Mouse (Mus musculus) lung, postnatal 0 days (tissue): ENCODE results near the gene Cited4. TPM values are rescaled to one million over a fixed set of nuclear protein-coding genes. Genes with fewer than 3 reads are reported as not detected.
A peak's percentile ranks its signal among the peaks of the same experiment; 100 is the strongest.

Source experiments
- ATAC-seq: fragments of 200-750 bp; cut with Nextera tagmentation; 2 replicates; pipeline ENCODE4 v1.8.0; 2017; ENCODE audit warnings: moderate library complexity
- DNase-seq: peaks from one replicate; pipeline ENCODE4 v3.0.0-alpha.2; 2016; ENCODE audit warnings: low spot score
- H3K27ac ChIP-seq: fragments of 300-500 bp; sonication (generic); 2 replicates; pipeline ENCODE4 v1.5.1; 2014; ENCODE audit warnings: antibody characterized with exemption, mild to moderate bottlenecking, low read length, mixed read lengths
- H3K27me3 ChIP-seq: fragments of 300-500 bp; sonication (generic); replicated peaks from 2 replicates; pipeline ENCODE4 v1.6.1; 2014; ENCODE audit warnings: low read length, mixed read lengths; ENCODE audit not compliant: insufficient read depth
- H3K36me3 ChIP-seq: fragments of 300-500 bp; sonication (generic); 2 replicates; pipeline ENCODE4 v1.6.1; 2014; ENCODE audit warnings: low read length, mixed read lengths; ENCODE audit not compliant: insufficient read depth
- H3K4me1 ChIP-seq: fragments of 300-500 bp; sonication (generic); 2 replicates; pipeline ENCODE4 v1.6.1; 2014; ENCODE audit warnings: antibody characterized with exemption, low read depth, low read length, mixed read lengths; ENCODE audit not compliant: insufficient read depth
- H3K4me2 ChIP-seq: fragments of 300-500 bp; sonication (generic); replicated peaks from 2 replicates; pipeline ENCODE4 v1.6.1; 2014; ENCODE audit warnings: low read depth, mild to moderate bottlenecking, low read length, moderate library complexity, mixed read lengths
- H3K4me3 ChIP-seq: fragments of 300-500 bp; sonication (generic); 2 replicates; pipeline ENCODE4 v1.5.1; 2014; ENCODE audit warnings: low read depth, low read length
- H3K9ac ChIP-seq: fragments of 300-500 bp; sonication (generic); replicated peaks from 2 replicates; pipeline ENCODE4 v1.6.1; 2014; ENCODE audit warnings: low read depth, mild to moderate bottlenecking
- H3K9me3 ChIP-seq: fragments of 300-500 bp; sonication (generic); 2 replicates; pipeline ENCODE4 v1.6.1; 2016; ENCODE audit warnings: low read length, mixed read lengths
- CTCF ChIP-seq: IDR thresholded peaks from 2 replicates; pipeline ENCODE4 v1.5.1; 2016; ENCODE audit warnings: antibody characterized with exemption, mild to moderate bottlenecking
- EP300 ChIP-seq: IDR thresholded peaks from 2 replicates; pipeline ENCODE4 v1.6.1; 2016; ENCODE audit warnings: antibody characterized with exemption, mild to moderate bottlenecking, control low read depth
- WGBS: fragments of 180-500 bp; shearing (Covaris S2); extraction: QIAGEN DNeasy Blood & Tissue Kit; methylation state at CpG from one replicate; pipeline ENCODE4 v1.1.7; 2014; 5-methylcytosine and 5-hydroxymethylcytosine counted together
- polyA plus RNA-seq: library from polyadenylated mRNA; unstranded; fragments of >200 nt; fragmentation: Nextera tagmentation; extraction: Ambion mirVana; gene quantifications from 2 replicates; pipeline ENCODE4 v1.2.1, GENCODE M21; 2015

Cited4 gene
- polyA plus RNA-seq, 1 experiment from 2014 or later: 4.2 TPM

DNA sequence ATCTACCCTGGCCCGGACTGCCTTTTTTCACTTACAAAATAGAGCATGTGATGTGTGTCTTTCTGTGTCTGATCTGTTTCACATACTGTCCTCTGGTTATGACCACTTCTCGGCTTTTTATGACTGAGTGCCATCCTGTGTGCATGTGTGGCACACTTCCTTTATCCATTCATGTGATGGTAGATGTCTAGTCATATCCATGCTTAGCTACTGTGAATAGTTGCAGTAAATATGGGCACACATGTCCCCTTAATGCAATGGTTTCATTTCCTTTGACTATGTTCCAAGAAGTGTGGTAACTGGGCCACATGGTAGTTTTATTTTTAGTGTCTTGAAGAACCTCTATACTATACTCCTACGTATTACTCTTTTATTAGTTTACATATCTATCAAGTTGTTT, 22.5 kb upstream of the Cited4 start:
- no peaks in the 10 kb centered on the region; the same call in 1 of the 2 replicates for H3K27me3 ChIP-seq
- no peak for DNase-seq
- H3K4me1 ChIP-seq: no peaks in the 10 kb centered on the region
- no peak overlapping the region for H3K9ac ChIP-seq
- H3K27ac ChIP-seq: no peak overlapping the region
- no peak overlapping the region for H3K4me3 ChIP-seq
- no peak for TF ChIP-seq CTCF
- no peak for TF ChIP-seq EP300
- H3K9me3 ChIP-seq: no peaks in the 10 kb centered on the region
- no peak overlapping the region for H3K4me2 ChIP-seq
- ATAC-seq: no peak
- H3K36me3 ChIP-seq: no peaks in the 10 kb centered on the region
- 60% methylated on average over 3 of the region's 3 CpGs for WGBS

- peak overlapping the region; percentile 26 for H3K4me3 ChIP-seq
- H3K9me3 ChIP-seq: no peaks in the 10 kb centered on the region
- TF ChIP-seq EP300 (no peak), CTCF (no peak)
- no peak overlapping the region for H3K9ac ChIP-seq
- WGBS: 6% methylated on average over 45 of the region's 55 CpGs
- H3K4me2 ChIP-seq: peak overlapping the region; percentile 57
- ATAC-seq (no peak), DNase-seq (no peak)
- no peaks in the 10 kb centered on the region for H3K4me1 ChIP-seq
- H3K27ac ChIP-seq: no peak overlapping the region
- no peaks in the 10 kb centered on the region for H3K36me3 ChIP-seq
- peaks cover 15% of the 10 kb centered on the region; the same call in 1 of the 2 replicates for H3K27me3 ChIP-seq
These were observed 16.8 kb upstream of the Cited4 start for GRCm38 (mm10) chr4:120649369-120650207.

DNA sequence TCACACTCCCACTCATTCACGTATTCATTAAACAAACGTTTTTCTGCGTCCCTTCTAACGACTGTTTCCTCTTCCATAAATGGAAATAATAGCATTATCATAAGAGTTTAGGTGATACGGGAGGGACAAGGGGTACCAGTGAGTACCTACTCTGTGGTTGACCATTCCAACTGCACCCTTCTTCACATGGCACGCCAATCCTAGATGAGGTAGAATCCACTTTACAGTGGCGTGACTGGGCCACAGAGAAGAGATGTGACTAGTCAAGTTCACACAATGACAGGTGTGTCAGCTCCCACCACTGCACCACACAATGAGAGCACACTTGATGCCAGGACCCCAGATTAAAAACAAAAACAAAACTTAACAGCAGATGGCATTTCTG, 16.2 kb upstream of the Cited4 start:
- no peak overlapping the region for H3K9ac ChIP-seq
- no peak for DNase-seq
- TF ChIP-seq EP300 (no peak), CTCF (no peak)
- peak overlapping the region; percentile 57; the same call in 1 of the 2 replicates for H3K4me2 ChIP-seq
- H3K27ac ChIP-seq: no peak overlapping the region
- ATAC-seq: no peak
- H3K27me3 ChIP-seq: peaks cover 15% of the 10 kb centered on the region; the same call in 1 of the 2 replicates
- no peaks in the 10 kb centered on the region for H3K4me1 ChIP-seq
- H3K9me3 ChIP-seq: no peaks in the 10 kb centered on the region
- WGBS: 23% methylated on average over 7 of the region's 7 CpGs
- H3K36me3 ChIP-seq: no peaks in the 10 kb centered on the region
- peak overlapping the region; percentile 26; the same call in 1 of the 2 replicates for H3K4me3 ChIP-seq

DNA sequence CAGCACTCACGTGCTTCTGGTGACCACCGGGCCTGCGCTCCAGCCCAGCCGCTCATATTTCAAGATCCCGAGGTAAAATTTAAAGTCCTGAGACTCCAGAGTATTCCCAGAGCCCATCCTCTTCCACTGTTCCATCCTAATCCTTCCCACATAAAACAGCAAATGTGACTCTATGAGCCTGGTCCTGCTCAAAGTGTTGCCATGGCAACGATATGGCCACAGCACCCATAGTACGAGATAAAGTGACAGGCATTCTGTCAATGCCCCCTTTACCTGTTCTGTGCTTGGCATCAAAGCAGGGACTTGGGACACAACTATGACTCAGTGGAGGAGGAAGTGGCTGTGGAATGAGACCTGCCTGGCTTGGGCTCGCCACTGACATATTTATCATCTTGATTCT, 10.5 kb upstream of the Cited4 start:
- Histone ChIP-seq H3K4me2 (no peak overlapping the region), H3K36me3 (no peaks in the 10 kb centered on the region), H3K27ac (no peak overlapping the region), H3K4me3 (no peak overlapping the region), H3K9me3 (no peaks in the 10 kb centered on the region), H3K9ac (no peak overlapping the region), H3K27me3 (0 out of 2 replicates have a peak, but pooled peaks cover under 1% of the 10 kb centered on the region), H3K4me1 (no peaks in the 10 kb centered on the region)
- ATAC-seq (no peak), DNase-seq (no peak)
- 65% methylated on average over 8 of the region's 8 CpGs for WGBS
- no peak for TF ChIP-seq CTCF
- no peak for TF ChIP-seq EP300

GRCm38 (mm10) chr4:120660485-120660884, 5.9 kb upstream of the Cited4 start:
- Histone ChIP-seq H3K9me3 (no peaks in the 10 kb centered on the region), H3K4me2 (no peak overlapping the region), H3K4me3 (no peak overlapping the region), H3K27ac (no peak overlapping the region), H3K36me3 (no peaks in the 10 kb centered on the region), H3K27me3 (no peaks in the 10 kb centered on the region), H3K4me1 (no peaks in the 10 kb centered on the region), H3K9ac (no peak overlapping the region)
- no peak for ATAC-seq
- 49% methylated on average over 4 of the region's 4 CpGs for WGBS
- TF ChIP-seq EP300 (no peak), CTCF (no peak)
- DNase-seq: peak; percentile 44

DNA sequence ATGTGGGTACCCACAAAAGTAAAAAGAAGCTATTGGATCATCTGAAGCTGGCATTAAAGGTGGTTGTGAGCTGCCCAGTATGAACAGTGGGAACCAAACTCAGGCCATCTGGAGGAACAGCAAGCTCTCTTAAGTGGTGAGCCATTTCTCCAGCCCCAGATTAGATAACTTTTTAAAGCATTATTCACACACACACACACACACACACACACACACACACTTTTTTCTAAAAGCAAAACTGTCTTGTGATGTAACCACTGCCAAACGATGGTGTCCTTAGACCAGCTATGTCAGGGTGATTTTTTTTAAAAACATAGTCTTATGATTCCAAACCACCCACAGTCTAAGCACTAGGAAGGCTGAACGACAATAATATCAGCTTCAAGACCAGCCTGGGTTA, 1.8 kb upstream of the Cited4 start:
- no peaks in the 10 kb centered on the region for H3K36me3 ChIP-seq
- ATAC-seq (no peak), DNase-seq (no peak)
- no peak overlapping the region for H3K9ac ChIP-seq
- H3K4me3 ChIP-seq: no peak overlapping the region
- 60% methylated on average over 2 of the region's 2 CpGs for WGBS
- H3K9me3 ChIP-seq: no peaks in the 10 kb centered on the region
- H3K4me2 ChIP-seq: no peak overlapping the region
- 0 out of 2 replicates have a peak, but pooled peaks cover 6% of the 10 kb centered on the region for H3K4me1 ChIP-seq
- H3K27ac ChIP-seq: no peak overlapping the region
- TF ChIP-seq EP300 (no peak), CTCF (no peak)
- peaks cover 5% of the 10 kb centered on the region; the same call in 1 of the 2 replicates for H3K27me3 ChIP-seq
